Mouse (Mus musculus) liver, embryonic 14.5 days (tissue): ENCODE measurements around the gene Hbb-bh1. TPM values are rescaled to one million over a fixed set of nuclear protein-coding genes. Genes with fewer than 3 reads are reported as not detected.

Experiments
- ATAC-seq: fragments of 200-750 bp; cut with Nextera tagmentation; 2 replicates; pipeline ENCODE4 v1.8.0; 2017; ENCODE audit warnings: moderate number of reproducible peaks, mild to moderate bottlenecking, moderate library complexity; ENCODE audit not compliant: insufficient read depth
- DNase-seq, 3 experiments: peaks; one replicate each; pipeline ENCODE4 v3.0.0-alpha.2; 2012 to 2013; ENCODE audit warnings: low read depth in 3 of 3, low spot score in 3 of 3
- H3K27ac ChIP-seq: fragments of 300-500 bp; sonication (generic); 2 replicates; pipeline ENCODE4 v1.5.1; 2014; ENCODE audit warnings: moderate library complexity, mild to moderate bottlenecking, control low read depth, inconsistent platforms
- H3K27me3 ChIP-seq: fragments of 300-500 bp; sonication (generic); 2 replicates; pipeline ENCODE4 v1.6.1; 2014; ENCODE audit warnings: mild to moderate bottlenecking, low read length, moderate library complexity; ENCODE audit not compliant: control insufficient read depth, insufficient read depth
- H3K36me3 ChIP-seq: fragments of 300-500 bp; sonication (generic); replicated peaks from 2 replicates; pipeline ENCODE4 v1.6.1; 2014; ENCODE audit warnings: low read depth; ENCODE audit not compliant: control insufficient read depth, insufficient read depth
- H3K4me1 ChIP-seq, 2 experiments: fragments of 200-500 bp in 1 of 2; fragments of 300-500 bp in 1 of 2; sonication (generic) in 1 of 2; replicated peaks; 2 replicates each; pipeline ENCODE4 v1.6.1; 2012 to 2014; ENCODE audit warnings: antibody characterized with exemption in 1 of 2, inconsistent platforms in 1 of 2, low read length in 1 of 2; ENCODE audit not compliant: control insufficient read depth in 2 of 2, insufficient read depth in 2 of 2
- H3K4me2 ChIP-seq: fragments of 300-500 bp; sonication (generic); 2 replicates; pipeline ENCODE4 v1.6.1; 2014; ENCODE audit warnings: low read depth, mild to moderate bottlenecking, control low read depth, moderate library complexity
- H3K4me3 ChIP-seq, 2 experiments: fragments of 200-500 bp in 1 of 2; fragments of 300-500 bp in 1 of 2; sonication (generic) in 1 of 2; 2 replicates each; pipeline ENCODE4 v1.5.1; 2012 to 2014; ENCODE audit warnings: low read depth in 2 of 2, low read length in 2 of 2, mild to moderate bottlenecking in 2 of 2, control low read depth in 1 of 2, inconsistent platforms in 1 of 2, moderate library complexity in 1 of 2; ENCODE audit not compliant: insufficient read depth in 1 of 2
- H3K9ac ChIP-seq: fragments of 300-500 bp; sonication (generic); replicated peaks from 2 replicates; pipeline ENCODE4 v1.6.1; 2014; ENCODE audit warnings: mild to moderate bottlenecking, control low read depth, moderate library complexity
- H3K9me3 ChIP-seq: fragments of 300-500 bp; sonication (generic); 2 replicates; pipeline ENCODE4 v1.6.1; 2016; ENCODE audit warnings: low read length, mixed read lengths; ENCODE audit not compliant: control insufficient read depth
- CTCF ChIP-seq: IDR thresholded peaks from 2 replicates; pipeline ENCODE4 v1.5.1; 2016; ENCODE audit warnings: antibody characterized with exemption, low read depth, control low read depth
- EP300 ChIP-seq: IDR thresholded peaks from 2 replicates; pipeline ENCODE4 v1.6.1; 2016; ENCODE audit warnings: antibody characterized with exemption, low read depth
- WGBS: fragments of 180-500 bp; shearing (Covaris S2); extraction: QIAGEN DNeasy Blood & Tissue Kit; methylation state at CpG from one replicate; pipeline ENCODE4 v1.1.7; 2014; ENCODE audit not compliant: insufficient replicate concordance; 5-methylcytosine and 5-hydroxymethylcytosine counted together
- polyA plus RNA-seq, 2 experiments: library from polyadenylated mRNA; depleted of rRNA in 1 of 2; stranded (reverse) in 1 of 2; unstranded in 1 of 2; fragments of >200 nt; fragmentation: Nextera tagmentation in 1 of 2; extraction: Ambion mirVana in 1 of 2; gene quantifications; 2 replicates each; pipeline versions ENCODE4 v1.2.1 to v1.2.3; 2012 to 2014

Gene Hbb-bh1
- polyA plus RNA-seq, 2 experiments, result 146 to 155 TPM

GRCm38 (mm10) chr7:103812174-103812573, 30.8 kb downstream of the Hbb-bh1 start:
- Histone ChIP-seq H3K4me2 (peak overlapping the region; percentile 48), H3K27ac (peak overlapping the region; percentile 89), H3K4me1 (peaks cover 15 to 28% of the 10 kb centered on the region in 2 experiments), H3K9me3 (no peaks in the 10 kb centered on the region), H3K36me3 (no peaks in the 10 kb centered on the region; the same call in 1 of the 2 replicates), H3K9ac (peak overlapping the region; percentile 95), H3K27me3 (no peaks in the 10 kb centered on the region), H3K4me3 (peak overlapping the region; percentile 56 to 76)
- 2% methylated on average over 1 of the region's 1 CpGs for WGBS
- peak; percentile 2; the same call in 1 of the 2 replicates for ATAC-seq
- peak in 2 of 3 experiments; percentile 69 to 82 for DNase-seq
- TF ChIP-seq EP300 (peak; percentile 69), CTCF (no peak)

GRCm38 (mm10) chr7:103811223-103811845, 31.6 kb downstream of the Hbb-bh1 start:
- Histone ChIP-seq H3K4me3 (peak overlapping the region; percentile 34 to 52), H3K4me1 (peaks cover 20 to 30% of the 10 kb centered on the region in 2 experiments), H3K9me3 (no peaks in the 10 kb centered on the region), H3K9ac (peak overlapping the region; percentile 66), H3K27me3 (no peaks in the 10 kb centered on the region), H3K36me3 (no peaks in the 10 kb centered on the region; the same call in 1 of the 2 replicates), H3K4me2 (peak overlapping the region; percentile 50), H3K27ac (peak overlapping the region; percentile 94)
- TF ChIP-seq EP300, result peak; percentile 83
- no peak for TF ChIP-seq CTCF
- ATAC-seq (peak; percentile 49), DNase-seq (peak; percentile 81 to 89 (median 88))
- WGBS, result 12% methylated on average over 1 of the region's 1 CpGs

DNA sequence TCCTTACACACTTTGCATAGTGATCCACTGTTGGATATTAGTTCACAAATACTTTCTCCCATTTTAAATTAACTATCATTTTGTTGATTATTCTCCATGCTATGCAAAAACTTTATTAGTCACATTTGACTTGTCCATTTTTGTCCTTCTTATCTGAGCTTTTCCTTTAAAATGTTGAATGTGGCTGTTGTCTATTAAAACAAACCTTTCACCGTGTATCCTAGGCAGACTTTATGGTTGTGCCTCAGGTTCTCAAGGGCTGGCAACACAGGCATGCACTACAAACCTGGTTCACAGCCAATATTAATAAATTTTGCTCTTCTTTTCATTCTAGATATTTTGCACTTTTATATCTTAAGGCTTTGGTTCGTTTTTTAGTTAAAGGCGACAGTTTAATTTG, 32.2 kb downstream of the Hbb-bh1 start:
- H3K27me3 ChIP-seq, result no peaks in the 10 kb centered on the region
- peak overlapping the region; percentile 32 to 34; a peak in 3 of 4 replicates for H3K4me3 ChIP-seq
- H3K4me2 ChIP-seq, result peak overlapping the region; percentile 50
- ATAC-seq (peak; percentile 19), DNase-seq (peak in 2 of 3 experiments; percentile 68 to 72)
- no peaks in the 10 kb centered on the region for H3K9me3 ChIP-seq
- H3K36me3 ChIP-seq, result no peaks in the 10 kb centered on the region; the same call in 1 of the 2 replicates
- H3K9ac ChIP-seq, result peak overlapping the region; percentile 18; the same call in 1 of the 2 replicates
- H3K27ac ChIP-seq, result peak overlapping the region; percentile 94
- H3K4me1 ChIP-seq, result peaks cover 20 to 30% of the 10 kb centered on the region in 2 experiments
- no peak; the same call in none of the 2 replicates for TF ChIP-seq EP300
- no peak for TF ChIP-seq CTCF
- 28% methylated on average over 3 of the region's 3 CpGs for WGBS

- no peaks in the 10 kb centered on the region; the same call in 1 of the 2 replicates for H3K36me3 ChIP-seq
- H3K9me3 ChIP-seq, result no peaks in the 10 kb centered on the region
- peak overlapping the region; percentile 94 for H3K27ac ChIP-seq
- DNase-seq, result peak in 1 of 3 experiments; percentile 68
- peak overlapping the region in 1 of 2 experiments; percentile 32; a peak in 2 of 4 replicates for H3K4me3 ChIP-seq
- ATAC-seq, result peak; percentile 4; the same call in 1 of the 2 replicates
- 29% methylated on average over 1 of the region's 1 CpGs for WGBS
- peak; percentile 47; the same call in 1 of the 2 replicates for TF ChIP-seq EP300
- no peak for TF ChIP-seq CTCF
- H3K9ac ChIP-seq, result peak overlapping the region; percentile 36
- H3K4me1 ChIP-seq, result peaks cover 18 to 27% of the 10 kb centered on the region in 2 experiments
- no peaks in the 10 kb centered on the region for H3K27me3 ChIP-seq
- H3K4me2 ChIP-seq, result peak overlapping the region; percentile 50
These were observed 32.7 kb downstream of the Hbb-bh1 start for GRCm38 (mm10) chr7:103810296-103810695.

DNA sequence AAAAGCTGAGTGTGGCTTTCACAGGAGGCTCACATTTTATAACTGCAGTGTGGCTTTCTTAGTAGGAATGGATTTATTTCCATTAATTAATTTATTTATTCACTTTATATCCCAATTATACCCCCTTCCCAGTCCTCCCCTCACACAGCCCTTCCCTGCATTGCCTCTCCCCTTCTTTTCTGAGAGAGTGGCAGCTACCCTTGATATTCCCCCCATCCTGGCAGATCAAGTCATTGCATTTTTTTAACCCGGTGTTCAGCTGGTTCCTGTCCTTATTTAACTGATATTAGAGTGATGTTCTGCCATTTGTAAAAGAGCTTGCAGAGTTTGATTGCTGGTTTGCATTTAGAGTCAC, 33.2 kb downstream of the Hbb-bh1 start:
- Histone ChIP-seq H3K27me3 (no peaks in the 10 kb centered on the region), H3K9me3 (no peaks in the 10 kb centered on the region), H3K27ac (peak overlapping the region; percentile 94), H3K4me3 (peak overlapping the region; percentile 17 to 32; a peak in 2 of 4 replicates), H3K4me2 (peak overlapping the region; percentile 50), H3K36me3 (no peaks in the 10 kb centered on the region; the same call in 1 of the 2 replicates), H3K4me1 (peaks cover 18 to 24% of the 10 kb centered on the region in 2 experiments), H3K9ac (peak overlapping the region; percentile 36)
- ATAC-seq, result no peak
- TF ChIP-seq EP300 (no peak), CTCF (no peak)
- WGBS, result 6% methylated on average over 1 of the region's 1 CpGs
- no peak for DNase-seq
